In genomic region chr17:28205443-28205842, GRCm38 (mm10) we compare ENCODE assay signal across 19 mouse cellular contexts. TPM values are rescaled to one million over a fixed set of nuclear protein-coding genes. Genes with fewer than 3 reads are reported as not detected.
DNase-seq lines count a peak whose midpoint lies in the region; ATAC-seq and TF ChIP-seq lines count a peak whose summit lies in the region.
"Had no signal": no experiment of that assay in that cellular context is flagged by ENCODE, and none has a peak within 500 bp of the region (broad histone marks: within the 10 kb centered on the region; RNA-seq: fewer than 3 reads in every experiment).

No protein-coding gene starts in this region.

- ATAC-seq in hindbrain, embryonic 13.5 days (ENCODE audit: low FRiP score), result no peak
- no peak for ATAC-seq in hindbrain, postnatal 0 days
- ATAC-seq in limb, embryonic 12.5 days (ENCODE audit: insufficient number of reproducible peaks, insufficient read depth, low FRiP score, low TSS enrichment, low read depth), result no peak
- ATAC-seq: forebrain, embryonic 14.5 days had no signal

- DNase-seq in adrenal gland, postnatal 10 days, result peak; percentile 50
- no peak for DNase-seq in adrenal gland, adult (ENCODE audit: inconsistent age in 2 of 2, low spot score in 1 of 2)
- DNase-seq in hindbrain, postnatal 0 days (ENCODE audit: low spot score), result no peak
- DNase-seq in CH12.LX (ENCODE audit: extremely low read depth), result peak; percentile 75
- DNase-seq in right cerebral cortex, postnatal 36 days (ENCODE audit: low spot score in 2 of 2), result no peak
- no peak for DNase-seq in spleen, adult 18-20 months
- DNase-seq: cerebellum, adult 11 months; cerebellum, adult 8-10 months; cerebellum, postnatal 14 days; embryo, embryonic 11 days; gastrocnemius, adult 2 months; gastrocnemius, postnatal 25 days had no signal

- peaks cover 12% of the 10 kb centered on the region for H3K4me1 ChIP-seq in hindbrain, embryonic 13.5 days (replicated peaks)
- H3K4me1 ChIP-seq in hindbrain, postnatal 0 days (ENCODE audit: insufficient read depth, low read length), result no peaks in the 10 kb centered on the region
- H3K4me1 ChIP-seq in CH12.LX (ENCODE audit: control insufficient read depth in 1 of 2, insufficient read depth in 2 of 2), result peaks cover 25 to 44% of the 10 kb centered on the region in 2 experiments
- H3K4me1 ChIP-seq in limb, embryonic 12.5 days (replicated peaks), result peaks cover 28% of the 10 kb centered on the region

- in situ Hi-C loops in CH12.LX (cut with MboI; ENCODE audit: low pct_ligation_motif_present, low pct_unique_long_range_greater_than_20kb, low sequenced_read_pairs), result loop anchor here (25.0 kb wide), 1 partner anchor 307 kb away; the partner anchor contains the start of gene Fkbp5

- TF ChIP-seq EP300 in CH12.LX (IDR thresholded peaks at IDR 0.05; ENCODE audit: low read length), result peak; percentile 64

- TF ChIP-seq RAD21 in CH12.LX (IDR thresholded peaks at IDR 0.05; ENCODE audit: low read depth, low read length), result no peak

- H3K27me3 ChIP-seq in hindbrain, embryonic 13.5 days, result peaks cover 6% of the 10 kb centered on the region; the same call in 1 of the 2 replicates
- no peaks in the 10 kb centered on the region for H3K27me3 ChIP-seq in hindbrain, postnatal 0 days (ENCODE audit: insufficient read depth, low read length)
- no peaks in the 10 kb centered on the region for H3K27me3 ChIP-seq in CH12.LX (replicated peaks)
- H3K27me3 ChIP-seq in limb, embryonic 12.5 days, result no peaks in the 10 kb centered on the region
- H3K27me3 ChIP-seq: embryonic facial prominence, embryonic 12.5 days; heart, embryonic 12.5 days; hindbrain, embryonic 15.5 days had no signal

- dilution Hi-C loops in CH12.LX (cut with MboI; ENCODE audit: extremely low pct_ligation_motif_present, extremely low pct_unique_long_range_greater_than_20kb, low sequenced_read_pairs), result no loop called here

- 0 out of 2 replicates have a peak overlapping the region, but pooled peaks have one; percentile 9 for H3K27ac ChIP-seq in hindbrain, embryonic 13.5 days
- H3K27ac ChIP-seq in hindbrain, postnatal 0 days, result no peak overlapping the region
- H3K27ac ChIP-seq in CH12.LX (ENCODE audit: insufficient read depth, low read depth), result peak overlapping the region; percentile 86
- H3K27ac ChIP-seq in limb, embryonic 12.5 days, result 0 out of 2 replicates have a peak overlapping the region, but pooled peaks have one; percentile 12
- H3K27ac ChIP-seq: embryonic facial prominence, embryonic 12.5 days; gastrocnemius, adult 2 months; hindbrain, embryonic 10.5 days; hindbrain, embryonic 15.5 days had no signal

- WGBS in hindbrain, embryonic 13.5 days, result 85% methylated on average over 8 of the region's 8 CpGs
- 88% methylated on average over 8 of the region's 8 CpGs for WGBS in hindbrain, postnatal 0 days
- 88% methylated on average over 8 of the region's 8 CpGs for WGBS in limb, embryonic 12.5 days

- no peak overlapping the region for H3K9ac ChIP-seq in hindbrain, embryonic 13.5 days
- H3K9ac ChIP-seq in hindbrain, postnatal 0 days (replicated peaks; ENCODE audit: low read length), result no peak overlapping the region
- 0 out of 2 replicates have a peak overlapping the region, but pooled peaks have one; percentile 1 for H3K9ac ChIP-seq in CH12.LX (ENCODE audit: insufficient read depth, low read depth)
- H3K9ac ChIP-seq in limb, embryonic 12.5 days (replicated peaks), result no peak overlapping the region
- H3K9ac ChIP-seq: embryonic facial prominence, embryonic 12.5 days; heart, embryonic 12.5 days; hindbrain, embryonic 15.5 days had no signal

- TF ChIP-seq POLR2A in CH12.LX (IDR thresholded peaks at IDR 0.05; ENCODE audit: low read depth, low read length), result no peak

- TF ChIP-seq CTCF in hindbrain, postnatal 0 days (IDR thresholded peaks at IDR 0.05; ENCODE audit: low read depth), result no peak
- no peak for TF ChIP-seq CTCF in CH12.LX (conservative IDR thresholded peaks at IDR 0.05 in 1 of 2, IDR thresholded peaks at IDR 0.05 in 1 of 2; ENCODE audit: low read depth in 2 of 2, low read length in 2 of 2)

- H3K4me2 ChIP-seq in hindbrain, embryonic 13.5 days, result no peak overlapping the region
- H3K4me2 ChIP-seq in hindbrain, postnatal 0 days (ENCODE audit: low read depth, low read length), result no peak overlapping the region
- H3K4me2 ChIP-seq in CH12.LX (ENCODE audit: insufficient read depth, low read depth, poor library complexity, severe bottlenecking), result peak overlapping the region; percentile 50
- H3K4me2 ChIP-seq in limb, embryonic 12.5 days, result no peak overlapping the region
- H3K4me2 ChIP-seq: embryonic facial prominence, embryonic 12.5 days; heart, embryonic 12.5 days; hindbrain, embryonic 15.5 days had no signal

- H3K79me2 ChIP-seq in CH12.LX (replicated peaks; ENCODE audit: control insufficient read depth, extremely low read depth, insufficient read depth, poor library complexity, severe bottlenecking), result peaks cover 22% of the 10 kb centered on the region

- H3K4me3 ChIP-seq in hindbrain, embryonic 13.5 days, result no peak overlapping the region
- H3K4me3 ChIP-seq in hindbrain, postnatal 0 days (ENCODE audit: low read length), result no peak overlapping the region
- H3K4me3 ChIP-seq in CH12.LX (replicated peaks in 1 of 3; ENCODE audit: low read depth in 2 of 3, low read length in 2 of 3, poor library complexity in 1 of 3), result peak overlapping the region in 1 of 3 experiments; percentile 6
- H3K4me3 ChIP-seq in limb, embryonic 12.5 days (replicated peaks), result no peak overlapping the region
- H3K4me3 ChIP-seq: embryonic facial prominence, embryonic 12.5 days; gastrocnemius, adult 2 months; heart, embryonic 12.5 days; hindbrain, embryonic 10.5 days; hindbrain, embryonic 15.5 days had no signal

- H3K9me3 ChIP-seq in hindbrain, embryonic 13.5 days, result no peaks in the 10 kb centered on the region
- H3K9me3 ChIP-seq in hindbrain, postnatal 0 days (ENCODE audit: low read length), result no peaks in the 10 kb centered on the region
- no peaks in the 10 kb centered on the region for H3K9me3 ChIP-seq in CH12.LX (replicated peaks; ENCODE audit: low read length)
- no peaks in the 10 kb centered on the region for H3K9me3 ChIP-seq in limb, embryonic 12.5 days
- H3K9me3 ChIP-seq: embryonic facial prominence, embryonic 12.5 days; heart, embryonic 12.5 days; hindbrain, embryonic 10.5 days; hindbrain, embryonic 15.5 days had no signal

- peaks cover 49% of the 10 kb centered on the region for H3K36me3 ChIP-seq in hindbrain, embryonic 13.5 days
- peaks cover 26% of the 10 kb centered on the region for H3K36me3 ChIP-seq in hindbrain, postnatal 0 days (ENCODE audit: insufficient read depth, low read length)
- H3K36me3 ChIP-seq in CH12.LX (replicated peaks in 1 of 2; ENCODE audit: control insufficient read depth in 1 of 2, insufficient read depth in 1 of 2, low read length in 1 of 2), result peaks cover 19 to 29% of the 10 kb centered on the region in 2 experiments
- peaks cover 46% of the 10 kb centered on the region for H3K36me3 ChIP-seq in limb, embryonic 12.5 days

TF ChIP-seq in CH12.LX, 34 proteins besides CTCF, POLR2A, EP300 and RAD21 (continues in another document):
- no peak for TF ChIP-seq ZC3H11A (IDR thresholded peaks at IDR 0.05; ENCODE audit: low read depth, low read length)
- no peak for TF ChIP-seq CHD2 (IDR thresholded peaks at IDR 0.05; ENCODE audit: low read length)
- TF ChIP-seq MXI1 (IDR thresholded peaks at IDR 0.05; ENCODE audit: low read depth, low read length), result peak; percentile 35; the same call in 1 of the 2 replicates
- 0 out of 2 replicates have a peak, but pooled peaks have one; percentile 22 for TF ChIP-seq ETS1 (conservative IDR thresholded peaks at IDR 0.05; ENCODE audit: low read depth, low read length)
- TF ChIP-seq MAZ (IDR thresholded peaks at IDR 0.05; ENCODE audit: low read depth, low read length), result 0 out of 2 replicates have a peak, but pooled peaks have one; percentile 26
- TF ChIP-seq MAFK (IDR thresholded peaks at IDR 0.05; ENCODE audit: insufficient replicate concordance, low read length), result peak; percentile 75
- peak; percentile 72; the same call in 1 of the 2 replicates for TF ChIP-seq IRF4 (IDR thresholded peaks at IDR 0.05; ENCODE audit: low read depth, low read length)
- TF ChIP-seq USF1 (IDR thresholded peaks at IDR 0.05; ENCODE audit: low read depth, low read length), result no peak
- TF ChIP-seq GABPA (IDR thresholded peaks at IDR 0.05; ENCODE audit: insufficient replicate concordance, low read depth, low read length), result no peak
- no peak; the same call in 1 of the 2 replicates for TF ChIP-seq ELF1 (IDR thresholded peaks at IDR 0.05; ENCODE audit: low read depth, low read length)
- TF ChIP-seq RCOR1 (conservative IDR thresholded peaks at IDR 0.05; ENCODE audit: low read depth, low read length), result no peak

RNA-seq across cellular contexts. Expression of gene Def6, which starts 2.1 kb away (rescaled TPM):
- 1 to 10 TPM; 4.7 to 6.7 TPM for total RNA-seq in adrenal gland, postnatal 10 days (2021)
- polyA plus RNA-seq in hindbrain, embryonic 13.5 days (2015; fragmentation: Nextera tagmentation; extraction: Ambion mirVana), result 5.8 and 6.6 TPM in 2 replicates
- 5.4 and 13.0 TPM in 2 replicates for total RNA-seq in hindbrain, postnatal 0 days (2014; rRNA removed)
- 7.8 and 9.9 TPM in 2 replicates for polyA plus RNA-seq in hindbrain, postnatal 0 days (2015; fragmentation: Nextera tagmentation; extraction: Ambion mirVana)
- 56.9 and 81.8 TPM in 2 replicates for total RNA-seq in CH12.LX (2012; rRNA removed)
- 31.3 and 33.3 TPM in 2 replicates for total RNA-seq in CH12.LX (2014; rRNA removed)
- 53.6 and 57.4 TPM in 2 replicates for polyA plus RNA-seq in CH12.LX (2012; ENCODE audit: insufficient read length, low read depth)
- polyA plus RNA-seq in limb, embryonic 12.5 days (2016; fragmentation: Nextera tagmentation; extraction: Ambion mirVana), result 11.1 and 12.8 TPM in 2 replicates

RNA-seq across cellular contexts. Expression of gene Ppard, which starts 27.1 kb away (rescaled TPM):
- 10 to 100 TPM; 29.8 to 30.2 TPM for total RNA-seq in adrenal gland, postnatal 10 days (2021)
- 1.5 and 2.1 TPM in 2 replicates for polyA plus RNA-seq in hindbrain, embryonic 13.5 days (2015; fragmentation: Nextera tagmentation; extraction: Ambion mirVana)
- 16.4 and 16.6 TPM in 2 replicates for total RNA-seq in hindbrain, postnatal 0 days (2014; rRNA removed)
- polyA plus RNA-seq in hindbrain, postnatal 0 days (2015; fragmentation: Nextera tagmentation; extraction: Ambion mirVana), result 1.4 and 1.7 TPM in 2 replicates
- total RNA-seq in CH12.LX (2012; rRNA removed) (4.1 and 7.3 TPM in 2 replicates), CH12.LX (2014; rRNA removed) (1.8 and 2.9 TPM in 2 replicates)
- polyA plus RNA-seq in CH12.LX (2012; ENCODE audit: insufficient read length, low read depth), result 12.7 and 15.5 TPM in 2 replicates
- polyA plus RNA-seq in limb, embryonic 12.5 days (2016; fragmentation: Nextera tagmentation; extraction: Ambion mirVana), result 3.2 and 3.5 TPM in 2 replicates

RNA-seq across cellular contexts. Expression of gene Zfp523, which starts 28.5 kb away (rescaled TPM):
- total RNA-seq in adrenal gland, postnatal 10 days (2021), result 10 to 100 TPM; 31.3 to 39.3 TPM
- 40.2 and 41.6 TPM in 2 replicates for polyA plus RNA-seq in hindbrain, embryonic 13.5 days (2015; fragmentation: Nextera tagmentation; extraction: Ambion mirVana)
- total RNA-seq in hindbrain, postnatal 0 days (2014; rRNA removed), result 76.0 and 78.3 TPM in 2 replicates
- 37.7 and 39.3 TPM in 2 replicates for polyA plus RNA-seq in hindbrain, postnatal 0 days (2015; fragmentation: Nextera tagmentation; extraction: Ambion mirVana)
- 7.6 and 14.7 TPM in 2 replicates for total RNA-seq in CH12.LX (2012; rRNA removed)
- 2.5 and 3.7 TPM in 2 replicates for total RNA-seq in CH12.LX (2014; rRNA removed)
- 10.1 and 12.5 TPM in 2 replicates for polyA plus RNA-seq in CH12.LX (2012; ENCODE audit: insufficient read length, low read depth)
- polyA plus RNA-seq in limb, embryonic 12.5 days (2016; fragmentation: Nextera tagmentation; extraction: Ambion mirVana), result 51.9 and 54.9 TPM in 2 replicates

Comparison
In these comparisons a context has a peak if more than half of its experiments do, and no peak if none do; other contexts are left out.
1. DNase-seq: peak in adrenal gland, postnatal 10 days (single experiment) and CH12.LX (single experiment); none in adrenal gland, adult (0 of 2), hindbrain, postnatal 0 days (single experiment), right cerebral cortex, postnatal 36 days (0 of 2) and spleen, adult 18-20 months (0 of 2).